Mouse (Mus musculus): ENCODE results near the gene Rgs12. TPM values are rescaled to one million over a fixed set of nuclear protein-coding genes. Genes with fewer than 3 reads are reported as not detected.

Gene Rgs12
- polyA plus RNA-seq, 1 experiment from 2014 or later, result 1.5 TPM

- 96% methylated on average over 8 of the region's 9 CpGs for WGBS (ENCODE audit: missing documents)
- H3K79me2 ChIP-seq (ENCODE audit: inconsistent target), result no peaks in the 10 kb centered on the region
Observed at GRCm38 (mm10) chr5:35019673-35020300, 70.5 kb downstream of the Rgs12 start.

GRCm38 (mm10) chr5:35020410-35021241, 71.4 kb downstream of the Rgs12 start:
- Histone ChIP-seq H3K27ac (no peak overlapping the region), H3K79me2 (ENCODE audit: inconsistent target) (no peaks in the 10 kb centered on the region), H3K36me3 (ENCODE audit: inconsistent target) (no peaks in the 10 kb centered on the region), H3K4me3 (ENCODE audit: inconsistent target) (no peak overlapping the region)
- 91% methylated on average over 9 of the region's 9 CpGs for WGBS (ENCODE audit: missing documents)

More at GRCm38 (mm10) chr5:35019673-35020300, 70.5 kb downstream of the Rgs12 start:
- no peaks in the 10 kb centered on the region for H3K36me3 ChIP-seq (ENCODE audit: inconsistent target)
- H3K4me3 ChIP-seq (ENCODE audit: inconsistent target), result no peak overlapping the region
- H3K27ac ChIP-seq, result no peak overlapping the region

DNA sequence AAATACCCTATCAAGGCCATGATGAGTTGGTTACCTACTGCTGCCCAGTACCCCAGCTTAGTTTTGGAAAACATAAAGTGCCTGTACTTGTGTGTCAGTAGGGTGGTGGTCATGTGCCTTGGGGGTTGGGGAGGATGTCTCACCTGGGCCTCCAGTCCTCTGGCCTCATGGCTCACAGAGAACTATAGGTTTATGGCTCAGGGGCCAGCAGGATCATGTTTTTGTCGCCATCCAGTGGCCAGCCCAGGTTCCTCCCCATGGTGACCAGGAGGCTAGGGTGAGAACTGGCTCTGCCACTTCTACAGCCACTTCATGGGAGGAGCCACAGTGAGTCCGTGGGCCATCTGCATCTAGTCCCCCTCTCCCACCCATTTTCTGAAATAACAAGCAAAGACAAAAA, 75.7 kb downstream of the Rgs12 start:
- Histone ChIP-seq H3K4me3 (ENCODE audit: inconsistent target) (no peak overlapping the region), H3K36me3 (ENCODE audit: inconsistent target) (no peaks in the 10 kb centered on the region), H3K79me2 (ENCODE audit: inconsistent target) (no peaks in the 10 kb centered on the region), H3K27ac (no peak overlapping the region)
- WGBS (ENCODE audit: missing documents), result 34% methylated on average over 2 of the region's 2 CpGs

DNA sequence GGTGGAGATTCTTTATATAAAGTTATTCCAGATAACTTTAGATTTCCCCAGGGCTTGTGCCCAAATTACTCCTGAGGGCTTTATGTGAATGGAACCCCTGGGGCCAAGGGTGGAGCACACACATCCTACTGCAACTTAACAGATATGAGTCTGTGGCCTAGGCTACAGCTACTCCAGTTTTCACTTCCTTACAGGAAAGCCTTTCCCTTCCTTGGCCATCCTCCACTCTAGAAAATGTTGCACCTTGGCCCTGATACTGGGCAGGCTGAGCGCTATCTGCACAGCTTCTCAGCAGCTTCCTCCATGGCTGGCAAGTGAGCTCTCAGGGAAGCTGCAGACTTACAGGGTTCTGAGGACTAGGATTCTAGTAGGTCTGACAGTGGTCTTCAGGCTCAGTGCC, 80.1 kb downstream of the Rgs12 start:
- no peak overlapping the region for H3K4me3 ChIP-seq (ENCODE audit: inconsistent target)
- H3K36me3 ChIP-seq (ENCODE audit: inconsistent target), result no peaks in the 10 kb centered on the region
- WGBS (ENCODE audit: missing documents), result 87% methylated on average over 1 of the region's 1 CpGs
- H3K79me2 ChIP-seq (ENCODE audit: inconsistent target), result no peaks in the 10 kb centered on the region
- no peak overlapping the region for H3K27ac ChIP-seq

GRCm38 (mm10) chr5:35029755-35030154, 80.5 kb downstream of the Rgs12 start:
- H3K27ac ChIP-seq, result no peak overlapping the region
- no peaks in the 10 kb centered on the region for H3K79me2 ChIP-seq (ENCODE audit: inconsistent target)
- no peaks in the 10 kb centered on the region for H3K36me3 ChIP-seq (ENCODE audit: inconsistent target)
- H3K4me3 ChIP-seq (ENCODE audit: inconsistent target), result no peak overlapping the region
- WGBS (ENCODE audit: missing documents), result 100% methylated on average over 5 of the region's 5 CpGs

- 70% methylated on average over 5 of the region's 5 CpGs for WGBS (ENCODE audit: missing documents)
- Histone ChIP-seq H3K79me2 (ENCODE audit: inconsistent target) (no peaks in the 10 kb centered on the region), H3K4me3 (ENCODE audit: inconsistent target) (no peak overlapping the region), H3K36me3 (ENCODE audit: inconsistent target) (no peaks in the 10 kb centered on the region), H3K27ac (no peak overlapping the region)
Observed at GRCm38 (mm10) chr5:35033068-35033467, 83.8 kb downstream of the Rgs12 start.

- H3K36me3 ChIP-seq (ENCODE audit: inconsistent target), result no peaks in the 10 kb centered on the region
- no peaks in the 10 kb centered on the region for H3K79me2 ChIP-seq (ENCODE audit: inconsistent target)
- H3K27ac ChIP-seq, result no peak overlapping the region
- no peak overlapping the region for H3K4me3 ChIP-seq (ENCODE audit: inconsistent target)
- WGBS (ENCODE audit: missing documents), result 87% methylated on average over 1 of the region's 1 CpGs
Observed at GRCm38 (mm10) chr5:35033619-35034018, 84.4 kb downstream of the Rgs12 start.

- no peaks in the 10 kb centered on the region for H3K36me3 ChIP-seq (ENCODE audit: inconsistent target)
- WGBS (ENCODE audit: missing documents), result 19% methylated on average over 5 of the region's 5 CpGs
- H3K27ac ChIP-seq, result peak overlapping the region; percentile 71
- no peak overlapping the region for H3K4me3 ChIP-seq (ENCODE audit: inconsistent target)
- H3K79me2 ChIP-seq (ENCODE audit: inconsistent target), result no peaks in the 10 kb centered on the region
Observed at GRCm38 (mm10) chr5:35035141-35035540, 85.9 kb downstream of the Rgs12 start.

DNA sequence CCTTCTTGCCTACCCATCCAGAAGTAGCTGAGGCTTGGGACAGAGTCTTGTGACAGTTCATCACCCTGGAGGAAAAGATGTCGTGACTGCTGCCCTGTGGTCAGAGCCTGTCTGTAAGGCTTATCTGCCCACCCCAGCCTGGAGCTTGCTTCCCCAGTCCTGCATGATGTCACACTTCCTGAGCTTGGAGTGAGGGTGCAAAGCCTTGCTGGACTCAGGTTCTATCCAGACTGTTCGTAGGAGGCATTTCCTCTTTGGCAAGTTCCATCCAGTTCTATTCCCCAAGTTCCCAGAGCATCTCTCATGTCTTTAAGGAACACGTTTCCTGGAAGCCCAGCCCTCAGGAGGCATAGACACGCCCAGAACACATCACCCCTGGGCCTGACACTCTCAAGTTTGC, 86.5 kb downstream of the Rgs12 start:
- 31% methylated on average over 4 of the region's 4 CpGs for WGBS (ENCODE audit: missing documents)
- Histone ChIP-seq H3K36me3 (ENCODE audit: inconsistent target) (no peaks in the 10 kb centered on the region), H3K27ac (peak overlapping the region; percentile 71), H3K4me3 (ENCODE audit: inconsistent target) (no peak overlapping the region), H3K79me2 (ENCODE audit: inconsistent target) (no peaks in the 10 kb centered on the region)

GRCm38 (mm10) chr5:35037438-35037837, 88.2 kb downstream of the Rgs12 start:
- no peaks in the 10 kb centered on the region for H3K79me2 ChIP-seq (ENCODE audit: inconsistent target)
- H3K27ac ChIP-seq, result no peak overlapping the region
- H3K4me3 ChIP-seq (ENCODE audit: inconsistent target), result no peak overlapping the region
- H3K36me3 ChIP-seq (ENCODE audit: inconsistent target), result no peaks in the 10 kb centered on the region

- no peak within 1 kb of the TSS for H3K27ac ChIP-seq
- H3K36me3 ChIP-seq (ENCODE audit: inconsistent target), result no peaks in the 10 kb centered on the region
- no peaks in the 10 kb centered on the region for H3K79me2 ChIP-seq (ENCODE audit: inconsistent target)
- 61% methylated on average over 6 of the region's 6 CpGs for WGBS (ENCODE audit: missing documents)
- H3K4me3 ChIP-seq (ENCODE audit: inconsistent target), result no peak within 1 kb of the TSS
Observed at GRCm38 (mm10) chr5:35041268-35041829, 92.1 kb downstream of the Rgs12 start, which contains the start of gene Hgfac. TSS of gene Hgfac (plus strand) at chr5:35041509.

DNA sequence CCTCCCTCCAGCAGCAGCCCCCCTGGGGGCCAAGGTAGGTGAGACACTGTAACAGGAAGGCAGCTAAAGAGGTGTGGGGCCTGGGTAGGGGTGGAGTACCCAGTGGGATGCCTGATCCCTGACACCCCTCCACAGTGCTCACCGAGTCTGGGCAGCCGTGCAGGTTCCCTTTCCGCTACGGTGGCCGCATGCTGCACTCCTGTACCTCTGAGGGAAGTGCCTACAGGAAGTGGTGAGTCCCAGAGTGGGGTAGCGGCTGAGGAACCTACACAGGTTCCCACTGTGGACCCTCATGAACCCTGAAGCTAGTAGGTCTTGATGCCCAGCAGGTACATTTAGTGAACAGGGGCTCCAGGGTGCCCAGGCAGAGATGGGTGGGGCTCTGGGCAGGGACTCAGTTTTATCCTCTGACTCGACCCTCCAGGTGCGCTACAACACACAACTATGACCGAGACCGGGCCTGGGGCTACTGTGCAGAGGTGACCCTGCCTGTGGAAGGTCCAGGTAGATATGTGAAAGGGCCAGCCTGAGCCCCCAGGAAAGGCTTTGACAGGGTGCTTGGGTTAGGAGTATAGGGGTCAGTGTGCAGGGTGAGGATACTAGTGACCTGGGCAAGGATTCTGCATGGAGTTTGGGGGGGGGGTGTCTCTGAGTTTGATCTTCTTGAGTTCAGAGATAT, 93.3 kb downstream of the Rgs12 start:
- H3K79me2 ChIP-seq (ENCODE audit: inconsistent target), result no peaks in the 10 kb centered on the region
- 17% methylated on average over 10 of the region's 10 CpGs for WGBS (ENCODE audit: missing documents)
- no peak overlapping the region for H3K4me3 ChIP-seq (ENCODE audit: inconsistent target)
- no peaks in the 10 kb centered on the region for H3K36me3 ChIP-seq (ENCODE audit: inconsistent target)
- no peak overlapping the region for H3K27ac ChIP-seq

DNA sequence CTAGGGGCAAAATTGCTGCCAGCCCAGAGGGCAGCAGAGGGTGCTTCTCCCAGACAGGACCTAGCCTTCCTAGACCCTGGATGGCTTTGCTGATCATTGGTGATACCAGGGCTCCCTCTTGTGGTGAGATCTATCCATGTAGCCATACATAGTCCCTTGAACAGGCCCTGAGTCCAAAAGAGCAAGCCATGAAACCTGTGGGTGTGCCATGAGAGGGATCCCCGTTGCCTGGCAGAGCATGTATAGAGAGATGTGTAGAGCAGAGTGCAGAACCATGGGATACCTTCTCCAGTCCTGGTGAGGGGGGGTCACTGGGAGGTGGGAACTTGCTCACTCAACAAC, 93.8 kb downstream of the Rgs12 start:
- WGBS (ENCODE audit: missing documents), result 7% methylated on average over 1 of the region's 1 CpGs
- no peak overlapping the region for H3K4me3 ChIP-seq (ENCODE audit: inconsistent target)
- no peaks in the 10 kb centered on the region for H3K36me3 ChIP-seq (ENCODE audit: inconsistent target)
- H3K79me2 ChIP-seq (ENCODE audit: inconsistent target), result no peaks in the 10 kb centered on the region
- no peak overlapping the region for H3K27ac ChIP-seq

DNA sequence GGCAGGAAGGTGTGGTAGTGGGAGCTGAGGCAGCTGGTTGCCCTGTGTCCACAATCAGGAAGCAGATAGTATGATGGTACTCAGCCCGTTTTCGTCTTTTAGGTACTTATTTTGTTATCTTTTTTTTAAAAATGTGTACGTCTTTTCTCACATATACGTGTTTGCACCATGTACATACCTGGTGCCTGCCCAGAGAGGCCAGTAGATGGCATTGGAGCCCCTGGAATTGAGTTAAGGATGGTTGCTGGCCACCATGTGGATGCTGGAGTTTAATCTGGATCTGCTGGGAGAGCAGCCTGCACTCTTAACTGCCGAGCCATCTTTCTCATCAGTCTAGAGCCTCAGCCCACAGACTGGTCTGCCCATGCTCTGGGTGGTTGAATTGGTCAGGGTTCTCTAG, 101.3 kb downstream of the Rgs12 start:
- Histone ChIP-seq H3K27ac (no peak overlapping the region), H3K36me3 (ENCODE audit: inconsistent target) (no peaks in the 10 kb centered on the region), H3K79me2 (ENCODE audit: inconsistent target) (no peaks in the 10 kb centered on the region), H3K4me3 (ENCODE audit: inconsistent target) (no peak overlapping the region)
- 53% methylated on average over 5 of the region's 5 CpGs for WGBS (ENCODE audit: missing documents)

DNA sequence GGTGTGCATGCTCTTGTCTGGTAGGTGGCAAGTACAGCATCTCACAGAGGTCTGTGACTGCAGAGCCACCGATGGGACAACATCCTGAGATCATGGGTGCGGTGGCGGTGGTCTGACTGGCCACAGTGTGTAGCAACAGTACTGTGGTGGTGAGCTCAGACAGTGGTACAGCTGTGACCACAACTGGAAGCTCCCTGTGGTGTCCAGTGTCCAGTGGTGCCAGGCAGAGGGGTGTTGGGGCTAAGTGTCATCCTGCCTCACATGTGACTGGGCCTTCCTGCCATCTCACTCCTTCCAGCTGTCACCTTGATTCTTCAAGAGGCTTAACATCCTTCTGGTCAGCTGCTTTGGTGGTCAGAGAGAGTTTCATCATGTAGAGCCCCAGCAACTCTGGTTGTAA, 105.4 kb downstream of the Rgs12 start:
- no peak overlapping the region for H3K27ac ChIP-seq
- no peaks in the 10 kb centered on the region for H3K36me3 ChIP-seq (ENCODE audit: inconsistent target)
- 82% methylated on average over 3 of the region's 3 CpGs for WGBS (ENCODE audit: missing documents)
- no peak overlapping the region for H3K4me3 ChIP-seq (ENCODE audit: inconsistent target)
- no peaks in the 10 kb centered on the region for H3K79me2 ChIP-seq (ENCODE audit: inconsistent target)

All from macrophage (primary cell).